Mouse (Mus musculus) spleen, adult 12 weeks (tissue): Measurements from ENCODE around the gene Cebpe.

ENCODE experiments used
- DNase-seq: peaks from one replicate; pipeline ENCODE4 v3.0.0; 2022; ENCODE audit warnings: low spot score

Gene Cebpe

DNA sequence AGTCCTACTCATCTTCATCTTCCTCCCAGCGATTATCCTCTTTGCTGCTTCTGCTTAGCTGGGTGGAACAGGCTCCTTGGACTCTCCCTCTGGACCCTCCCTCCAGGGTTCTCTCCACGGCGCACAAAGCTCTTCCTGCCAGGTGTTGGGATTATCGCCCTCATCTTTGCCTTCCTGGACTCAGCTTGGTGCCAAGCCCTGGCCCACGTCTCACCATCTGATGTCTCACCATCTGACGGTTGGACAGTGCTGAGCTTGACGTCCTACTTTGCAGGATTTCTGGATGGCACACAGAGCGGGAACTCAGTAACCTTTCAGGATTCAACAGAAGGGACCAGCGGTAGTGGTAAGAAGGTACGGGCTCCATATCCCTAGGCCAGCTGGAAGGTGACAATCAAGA lies 9.7 kb upstream of the Cebpe start:
- DNase-seq = no peak

- no peak for DNase-seq
Observed at GRCm38 (mm10) chr14:54720654-54721350, 8.8 kb upstream of the Cebpe start.

GRCm38 (mm10) chr14:54720041-54720440 lies 8.1 kb upstream of the Cebpe start:
- DNase-seq = no peak

- no peak for DNase-seq
Observed at GRCm38 (mm10) chr14:54715402-54715801, 3.4 kb upstream of the Cebpe start.

DNA sequence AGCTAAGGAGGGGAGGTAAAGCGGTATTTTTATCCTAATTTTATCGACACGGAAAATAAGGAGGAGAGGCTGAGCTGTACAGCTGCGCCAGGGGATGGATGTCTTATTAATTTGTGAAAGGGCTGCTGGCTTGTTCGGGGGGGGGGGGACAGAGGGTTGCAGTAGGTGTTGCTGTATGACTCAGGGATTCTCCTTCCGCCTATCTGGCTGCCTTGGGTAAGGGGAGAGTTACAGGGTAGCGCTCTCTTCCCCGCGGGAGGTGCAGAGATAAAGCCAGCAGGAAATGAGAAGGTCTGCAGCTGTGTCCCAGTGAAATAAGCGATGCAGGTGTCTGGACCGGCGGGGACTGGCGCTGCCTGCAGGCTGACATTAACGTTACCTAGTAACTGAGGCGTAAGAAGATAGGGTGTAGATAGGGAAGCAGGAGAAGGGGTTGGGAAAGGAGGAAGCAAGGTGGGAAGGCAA lies 2.7 kb upstream of the Cebpe start:
- DNase-seq = no peak

DNA sequence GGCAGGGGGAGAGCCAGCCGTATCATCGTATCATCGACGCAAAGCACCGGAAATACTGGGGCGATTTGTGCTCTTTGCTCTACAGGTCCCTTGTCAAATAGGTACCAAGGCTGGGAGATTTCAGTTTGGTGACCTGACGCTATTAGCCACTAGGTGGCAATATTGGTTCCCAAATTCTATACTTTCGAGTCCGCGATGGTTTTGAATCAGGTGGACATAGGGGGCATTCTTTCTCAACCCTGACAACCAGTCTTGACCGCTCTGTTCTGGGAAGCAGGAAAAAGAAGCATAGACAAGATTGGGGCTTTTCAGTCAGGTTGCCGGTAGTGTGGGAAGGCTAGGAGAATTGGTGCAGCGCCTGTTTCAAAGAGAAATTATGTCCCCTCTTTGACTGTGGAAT lies 2.1 kb upstream of the Cebpe start:
- peak; percentile 67 for DNase-seq

- no peak for DNase-seq
Observed at GRCm38 (mm10) chr14:54712861-54713260, 887 bp upstream of the Cebpe start.

DNA sequence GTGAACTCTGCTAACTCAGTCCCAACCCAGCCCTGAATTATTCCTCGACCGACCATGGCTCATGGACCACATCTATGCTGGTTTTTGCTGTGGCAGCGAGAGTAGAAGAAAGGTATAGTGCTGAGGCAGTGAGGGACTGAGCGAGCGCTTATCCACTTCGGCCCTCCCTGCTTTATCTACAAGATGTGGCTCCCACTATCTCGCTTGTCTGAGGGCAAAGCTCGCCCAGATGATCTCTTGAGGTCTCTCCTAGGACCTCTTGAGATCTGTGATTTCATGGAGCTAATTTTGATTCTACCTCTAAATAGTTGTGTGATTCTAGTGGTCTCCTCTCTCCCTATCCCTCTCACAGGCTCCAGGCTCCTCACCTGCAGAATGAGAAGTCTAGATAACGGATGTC lies 2.9 kb downstream of the Cebpe start:
- no peak for DNase-seq

GRCm38 (mm10) chr14:54706589-54707320 lies 5.2 kb downstream of the Cebpe start:
- no peak for DNase-seq

DNA sequence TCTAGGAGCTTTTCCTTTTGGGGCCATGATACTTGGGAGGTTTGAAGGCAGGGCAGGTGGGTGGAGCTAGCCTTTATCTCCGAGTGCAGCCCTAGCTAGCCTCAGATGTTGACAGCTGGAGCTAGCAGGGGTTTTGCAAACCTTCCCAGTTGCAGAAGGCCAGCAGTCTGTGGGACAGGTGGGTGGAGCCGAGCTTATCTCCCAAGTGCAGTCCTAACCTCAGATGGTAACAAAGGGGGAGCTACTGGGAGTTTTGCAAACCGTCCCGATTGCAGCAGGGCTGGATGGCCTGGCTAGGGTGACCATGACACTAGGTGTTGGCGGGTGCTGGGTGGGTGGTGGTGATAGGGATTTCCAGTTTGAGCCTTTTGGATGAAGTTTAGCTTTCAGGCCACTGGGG lies 6.1 kb downstream of the Cebpe start:
- peak; percentile 82 for DNase-seq

GRCm38 (mm10) chr14:54703207-54703606 lies 8.8 kb downstream of the Cebpe start:
- DNase-seq = no peak

DNA sequence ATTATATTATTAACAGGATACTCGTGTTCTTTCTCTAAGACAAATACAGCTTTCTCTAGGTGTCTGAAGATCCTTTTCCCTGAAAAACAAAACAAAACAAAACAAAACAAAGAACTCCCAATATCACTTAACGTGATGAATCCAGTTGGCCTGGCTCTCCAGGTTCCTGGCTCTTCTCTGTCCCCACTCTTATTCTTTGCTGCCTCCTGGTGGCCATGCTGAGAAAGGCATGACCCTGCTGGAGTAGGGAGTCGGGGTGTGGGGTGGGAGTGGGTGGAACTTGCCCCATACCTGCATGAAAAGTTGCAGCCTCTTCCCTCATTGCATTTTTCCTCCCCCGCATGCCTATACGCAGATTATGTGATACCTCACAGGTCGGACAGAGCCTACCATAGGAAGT lies 10.7 kb downstream of the Cebpe start:
- peak; percentile 71 for DNase-seq

GRCm38 (mm10) chr14:54699586-54699985 lies 12.4 kb downstream of the Cebpe start:
- no peak for DNase-seq

- no peak for DNase-seq
Observed at GRCm38 (mm10) chr14:54698733-54699132, 13.2 kb downstream of the Cebpe start, which contains the start of gene Gm29776. Gene Gm29776 (minus strand): TSS chr14:54698833.

DNA sequence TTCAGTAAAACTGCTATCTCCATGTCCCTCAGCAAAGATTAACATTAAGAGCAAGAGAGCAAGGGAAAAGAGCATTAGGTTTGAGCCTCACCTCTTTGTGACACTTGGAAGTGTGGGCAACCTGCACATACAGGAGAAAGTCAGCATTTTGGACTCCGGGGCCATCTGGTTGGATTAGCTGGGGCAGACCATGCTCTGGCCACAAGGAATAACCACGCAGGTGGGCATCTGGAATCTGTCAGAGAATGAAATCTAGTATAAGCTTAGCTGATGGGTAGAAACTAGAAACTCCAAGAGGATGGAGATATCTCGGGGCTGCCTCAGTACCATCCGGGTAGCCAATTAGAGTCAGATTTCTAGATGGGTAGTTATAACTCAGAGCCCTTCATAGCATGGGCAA lies 15.2 kb downstream of the Cebpe start:
- DNase-seq = no peak

GRCm38 (mm10) chr14:54695042-54695441 lies 16.9 kb downstream of the Cebpe start:
- DNase-seq = no peak

- DNase-seq = no peak
Observed at GRCm38 (mm10) chr14:54687251-54687650, 24.7 kb downstream of the Cebpe start.

GRCm38 (mm10) chr14:54686522-54687143 lies 25.3 kb downstream of the Cebpe start, which contains the start of gene Acin1:
Gene Acin1 (minus strand): TSS chr14:54686931.
- peak; percentile 100 for DNase-seq

GRCm38 (mm10) chr14:54686063-54686521 lies 25.9 kb downstream of the Cebpe start, which contains the start of gene 1700123O20Rik:
Gene 1700123O20Rik (plus strand): TSS chr14:54686216.
- DNase-seq = no peak

DNA sequence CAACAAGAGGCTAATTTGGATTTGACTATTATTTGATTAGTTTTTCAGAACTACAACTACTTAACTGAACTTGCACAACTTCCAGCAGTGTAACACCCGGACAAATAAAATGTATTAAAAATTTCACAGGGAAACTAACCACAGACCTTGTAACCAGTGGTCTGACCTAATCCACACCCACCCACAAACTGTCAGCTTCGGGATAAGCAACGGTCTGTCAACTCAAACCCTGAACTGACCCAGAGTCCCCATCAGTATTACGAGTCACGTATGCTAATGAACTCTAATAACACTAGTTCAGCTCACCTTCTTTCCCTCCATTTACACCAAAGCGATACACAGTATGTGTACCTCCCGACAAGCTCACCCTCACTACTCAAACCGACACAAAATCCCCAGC lies 26.5 kb downstream of the Cebpe start:
- no peak for DNase-seq

DNA sequence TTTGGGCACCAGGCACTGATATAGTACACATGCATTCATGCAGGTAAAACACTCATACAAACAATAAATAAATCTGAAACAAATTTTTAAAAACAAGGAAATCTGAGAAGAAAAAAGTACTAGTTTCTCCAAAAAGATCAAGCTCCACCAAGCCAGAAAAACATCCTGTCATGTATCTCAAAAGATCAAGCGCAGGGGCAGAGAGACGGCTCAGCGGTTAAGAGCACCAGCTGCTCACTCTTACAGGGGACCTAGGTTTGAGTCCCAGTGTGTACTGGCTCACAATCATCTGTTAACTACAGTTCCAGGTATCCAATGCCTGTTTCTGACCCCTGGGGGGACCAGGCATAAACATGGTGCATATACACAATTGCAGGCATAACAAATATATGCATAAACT lies 29.6 kb downstream of the Cebpe start:
- no peak for DNase-seq

GRCm38 (mm10) chr14:54678657-54679304 lies 33.2 kb downstream of the Cebpe start:
- no peak for DNase-seq
